Mouse (Mus musculus): Measurements from ENCODE around the gene Exoc6. TPM values are rescaled to one million over a fixed set of nuclear protein-coding genes. Genes with fewer than 3 reads are reported as not detected.

Gene Exoc6
- total and polyA plus RNA-seq, 2 experiments: 6.4 to 21.8 TPM

DNA sequence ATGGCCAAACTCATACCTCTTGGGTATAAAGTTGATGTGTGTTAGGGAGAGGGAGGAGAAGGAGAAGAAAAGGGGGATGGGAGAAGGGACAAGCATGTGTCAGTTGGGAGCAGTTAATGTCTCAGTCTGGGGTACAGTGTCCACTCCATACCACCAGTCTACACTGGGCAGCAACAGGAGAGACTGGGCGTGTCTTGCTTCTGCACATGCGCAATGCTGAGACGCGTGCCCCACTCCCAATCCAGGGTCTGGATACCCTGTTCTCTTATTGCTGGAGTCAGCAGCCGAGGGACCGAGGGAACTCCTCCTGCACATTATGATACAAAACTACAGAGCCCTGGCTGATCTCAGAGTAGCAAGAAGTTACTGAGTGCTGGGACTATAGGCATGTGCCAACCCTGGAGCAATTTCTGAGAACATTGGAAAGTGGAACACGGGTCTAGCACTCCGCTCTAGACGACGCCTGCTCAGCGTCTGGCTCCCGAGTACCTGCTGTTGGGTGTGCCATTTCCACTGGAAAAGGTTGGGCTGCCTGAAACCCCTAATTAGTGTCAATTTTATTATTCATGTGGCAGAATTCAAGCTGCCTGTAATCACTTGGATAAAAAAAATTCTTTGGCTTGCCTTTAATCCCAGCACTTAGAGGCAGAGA is 166.4 kb downstream of the Exoc6 start:
- TF ChIP-seq POLR2A (IDR thresholded peaks at IDR 0.05; ENCODE audit: extremely low read depth, insufficient read depth, low read length) (no peak), CTCF (IDR thresholded peaks at IDR 0.05; ENCODE audit: low read depth, low read length) (no peak)
- H3K4me3 ChIP-seq (ENCODE audit: insufficient read depth, low read depth, low read length): no peak overlapping the region
- no peaks in the 10 kb centered on the region; the same call in 1 of the 2 replicates for H3K27me3 ChIP-seq (ENCODE audit: control insufficient read depth, insufficient read depth, low read length)
- H3K27ac ChIP-seq (replicated peaks; ENCODE audit: insufficient read depth, low read depth, low read length): no peak overlapping the region
- no peaks in the 10 kb centered on the region for H3K4me1 ChIP-seq (ENCODE audit: control insufficient read depth, insufficient read depth, low read length)
- DNase-seq (ENCODE audit: extremely low read depth, low read depth, low spot score): no peak
- no peaks in the 10 kb centered on the region for H3K79me2 ChIP-seq (ENCODE audit: control insufficient read depth, insufficient read depth, low read length)
- no peak overlapping the region for H3K9ac ChIP-seq (ENCODE audit: low read depth, low read length)
- H3K36me3 ChIP-seq (ENCODE audit: control insufficient read depth, insufficient read depth, low read length): no peaks in the 10 kb centered on the region
- WGBS: 93% methylated on average over 12 of the region's 12 CpGs

DNA sequence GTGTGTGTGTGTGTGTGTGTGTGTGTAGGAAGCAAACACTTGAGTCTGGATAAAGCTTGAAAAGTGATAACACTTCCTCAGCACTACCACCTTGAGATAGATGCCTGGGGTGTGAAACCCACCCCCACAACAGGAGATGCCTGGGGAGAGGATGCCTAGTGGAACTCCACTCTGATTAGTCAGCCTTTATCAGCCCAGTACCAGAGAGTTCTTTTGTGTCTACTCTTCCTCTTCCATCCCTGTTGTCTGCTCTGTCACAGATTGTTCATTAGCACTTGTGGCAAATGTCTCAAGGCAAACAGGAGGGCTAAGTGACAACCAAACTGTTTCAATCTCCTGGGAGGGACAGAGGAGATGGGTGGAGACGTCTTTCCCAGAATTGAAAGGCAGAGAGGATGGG is 168.9 kb downstream of the Exoc6 start:
- Histone ChIP-seq H3K9ac (ENCODE audit: low read depth, low read length) (no peak overlapping the region), H3K79me2 (ENCODE audit: control insufficient read depth, insufficient read depth, low read length) (no peaks in the 10 kb centered on the region), H3K27me3 (ENCODE audit: control insufficient read depth, insufficient read depth, low read length) (no peaks in the 10 kb centered on the region), H3K4me1 (ENCODE audit: control insufficient read depth, insufficient read depth, low read length) (no peaks in the 10 kb centered on the region), H3K4me3 (ENCODE audit: insufficient read depth, low read depth, low read length) (no peak overlapping the region), H3K36me3 (ENCODE audit: control insufficient read depth, insufficient read depth, low read length) (no peaks in the 10 kb centered on the region), H3K27ac (replicated peaks; ENCODE audit: insufficient read depth, low read depth, low read length) (no peak overlapping the region)
- WGBS: 25% methylated on average over 1 of the region's 1 CpGs
- DNase-seq (ENCODE audit: extremely low read depth, low read depth, low spot score): no peak
- TF ChIP-seq CTCF (IDR thresholded peaks at IDR 0.05; ENCODE audit: low read depth, low read length): no peak

DNA sequence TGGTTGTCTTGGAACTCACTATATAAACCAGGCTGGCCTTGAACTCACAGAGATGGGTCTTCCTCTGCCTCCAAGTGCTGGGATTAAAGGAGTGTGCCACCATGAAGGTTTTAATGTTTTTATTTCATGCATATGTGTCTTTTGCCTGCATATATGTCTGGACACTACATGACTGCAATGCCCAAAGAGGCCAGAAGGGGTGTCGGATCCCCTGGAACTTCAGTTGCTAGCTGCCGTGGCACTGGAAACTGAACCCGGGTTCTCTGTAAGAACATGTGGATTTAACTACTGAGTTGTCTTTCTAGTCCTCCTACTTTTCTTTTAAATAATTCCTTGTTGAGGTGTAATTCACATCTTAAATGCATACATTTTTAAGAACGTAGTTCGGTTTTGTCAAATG is 174.4 kb downstream of the Exoc6 start:
- DNase-seq (ENCODE audit: extremely low read depth, low read depth, low spot score): no peak
- H3K4me3 ChIP-seq (ENCODE audit: insufficient read depth, low read depth, low read length): no peak overlapping the region
- H3K4me1 ChIP-seq (ENCODE audit: control insufficient read depth, insufficient read depth, low read length): no peaks in the 10 kb centered on the region
- H3K27ac ChIP-seq (replicated peaks; ENCODE audit: insufficient read depth, low read depth, low read length): no peak overlapping the region
- H3K36me3 ChIP-seq (ENCODE audit: control insufficient read depth, insufficient read depth, low read length): no peaks in the 10 kb centered on the region
- 96% methylated on average over 5 of the region's 5 CpGs for WGBS
- H3K9ac ChIP-seq (ENCODE audit: low read depth, low read length): no peak overlapping the region
- no peaks in the 10 kb centered on the region for H3K79me2 ChIP-seq (ENCODE audit: control insufficient read depth, insufficient read depth, low read length)
- no peak for TF ChIP-seq POLR2A (IDR thresholded peaks at IDR 0.05; ENCODE audit: extremely low read depth, insufficient read depth, low read length)
- no peak for TF ChIP-seq CTCF (IDR thresholded peaks at IDR 0.05; ENCODE audit: low read depth, low read length)
- H3K27me3 ChIP-seq (ENCODE audit: control insufficient read depth, insufficient read depth, low read length): 0 out of 2 replicates have a peak, but pooled peaks cover 2% of the 10 kb centered on the region

DNA sequence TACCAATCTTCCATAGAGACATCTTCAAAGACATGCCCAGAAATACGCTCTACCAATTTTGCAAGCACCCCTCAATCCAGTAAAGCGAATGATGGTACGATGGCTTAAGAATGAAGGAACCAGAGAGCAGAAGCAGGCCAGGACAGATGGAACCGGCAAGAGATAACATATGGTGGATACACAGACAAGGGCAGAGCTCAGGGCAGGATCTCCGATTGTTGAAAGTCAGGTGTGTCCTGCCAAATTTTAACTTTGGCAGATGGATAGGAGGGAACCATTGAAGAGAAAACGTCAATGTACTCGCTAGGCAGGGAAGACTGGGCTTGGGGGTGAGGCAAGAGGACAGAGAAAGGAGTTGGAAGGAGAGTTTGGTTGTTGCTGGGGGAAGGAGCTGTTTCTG is 176.4 kb downstream of the Exoc6 start:
- WGBS: 90% methylated on average over 7 of the region's 7 CpGs
- Histone ChIP-seq H3K4me3 (ENCODE audit: insufficient read depth, low read depth, low read length) (no peak overlapping the region), H3K79me2 (ENCODE audit: control insufficient read depth, insufficient read depth, low read length) (no peaks in the 10 kb centered on the region), H3K4me1 (ENCODE audit: control insufficient read depth, insufficient read depth, low read length) (no peaks in the 10 kb centered on the region), H3K9ac (ENCODE audit: low read depth, low read length) (no peak overlapping the region), H3K36me3 (ENCODE audit: control insufficient read depth, insufficient read depth, low read length) (no peaks in the 10 kb centered on the region), H3K27me3 (ENCODE audit: control insufficient read depth, insufficient read depth, low read length) (0 out of 2 replicates have a peak, but pooled peaks cover 2% of the 10 kb centered on the region), H3K27ac (replicated peaks; ENCODE audit: insufficient read depth, low read depth, low read length) (no peak overlapping the region)
- TF ChIP-seq POLR2A (IDR thresholded peaks at IDR 0.05; ENCODE audit: extremely low read depth, insufficient read depth, low read length) (no peak), CTCF (IDR thresholded peaks at IDR 0.05; ENCODE audit: low read depth, low read length) (no peak)
- no peak for DNase-seq (ENCODE audit: extremely low read depth, low read depth, low spot score)

DNA sequence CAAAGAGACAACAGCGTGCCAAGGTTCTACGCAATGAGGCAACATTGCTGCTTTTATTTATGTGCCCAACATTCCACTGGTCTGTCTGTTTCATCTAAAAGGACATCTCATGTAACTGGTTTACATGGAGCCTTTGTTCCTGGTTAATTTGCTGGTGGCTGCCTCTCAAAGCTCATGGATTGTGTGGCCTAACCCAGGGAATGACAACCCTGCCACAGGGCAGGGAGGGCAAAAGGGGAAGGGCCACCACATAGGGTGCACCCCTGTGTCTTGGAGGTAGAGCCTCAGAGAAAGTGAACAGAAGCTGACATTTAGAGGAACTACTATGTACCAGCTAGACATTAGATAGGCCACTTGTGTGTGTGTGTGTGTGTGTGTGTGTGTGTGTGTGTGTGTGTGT is 177.1 kb downstream of the Exoc6 start:
- no peak overlapping the region for H3K27ac ChIP-seq (replicated peaks; ENCODE audit: insufficient read depth, low read depth, low read length)
- no peaks in the 10 kb centered on the region for H3K36me3 ChIP-seq (ENCODE audit: control insufficient read depth, insufficient read depth, low read length)
- no peak overlapping the region for H3K4me3 ChIP-seq (ENCODE audit: insufficient read depth, low read depth, low read length)
- no peaks in the 10 kb centered on the region for H3K4me1 ChIP-seq (ENCODE audit: control insufficient read depth, insufficient read depth, low read length)
- TF ChIP-seq CTCF (IDR thresholded peaks at IDR 0.05; ENCODE audit: low read depth, low read length): no peak
- 0 out of 2 replicates have a peak, but pooled peaks cover 2% of the 10 kb centered on the region for H3K27me3 ChIP-seq (ENCODE audit: control insufficient read depth, insufficient read depth, low read length)
- no peak overlapping the region for H3K9ac ChIP-seq (ENCODE audit: low read depth, low read length)
- DNase-seq (ENCODE audit: extremely low read depth, low read depth, low spot score): no peak
- H3K79me2 ChIP-seq (ENCODE audit: control insufficient read depth, insufficient read depth, low read length): no peaks in the 10 kb centered on the region
- WGBS: 100% methylated on average over 2 of the region's 2 CpGs

Other genes starting within 250 kb of the Exoc6 start
- 35.3 and 39.9 TPM in 2 replicates for gene Ide, start 212.6 kb upstream of the Exoc6 start, total RNA-seq (2014; rRNA removed)
- 18.4 and 21.8 TPM in 2 replicates for gene Ide, start 212.6 kb upstream of the Exoc6 start, polyA plus RNA-seq (2012; rRNA removed)
- gene Kif11, start 174.0 kb upstream of the Exoc6 start, total RNA-seq (2014; rRNA removed): 0.55 and 1.7 TPM in 2 replicates
- 0.11 and 0.19 TPM in 2 replicates for gene Kif11, start 174.0 kb upstream of the Exoc6 start, polyA plus RNA-seq (2012; rRNA removed)
- gene Hhex, start 115.6 kb upstream of the Exoc6 start, total RNA-seq (2014; rRNA removed): 15.9 and 28.4 TPM in 2 replicates
- 73.0 and 107 TPM in 2 replicates for gene Hhex, start 115.6 kb upstream of the Exoc6 start, polyA plus RNA-seq (2012; rRNA removed)
- gene Cyp26c1, start 135.2 kb downstream of the Exoc6 start, total RNA-seq (2014; rRNA removed): 0.09 TPM in 1 of 2 replicates, not detected in the other
- gene Cyp26c1, start 135.2 kb downstream of the Exoc6 start, polyA plus RNA-seq (2012; rRNA removed): 0.05 and 0.06 TPM in 2 replicates
- 35.5 and 37.2 TPM in 2 replicates for gene Cyp26a1, start 147.4 kb downstream of the Exoc6 start, total RNA-seq (2014; rRNA removed)
- 8.8 and 229 TPM in 2 replicates for gene Cyp26a1, start 147.4 kb downstream of the Exoc6 start, polyA plus RNA-seq (2012; rRNA removed)